Mouse (Mus musculus) myocyte (in vitro differentiated cells): ENCODE results near the gene Prkg1. TPM values are rescaled to one million over a fixed set of nuclear protein-coding genes. Genes with fewer than 3 reads are reported as not detected.

Experiments
- H3K27me3 ChIP-seq: one replicate; pipeline ENCODE4 v1.6.1; 2011; ENCODE audit not compliant: control insufficient read depth, insufficient read depth, insufficient read length
- H3K36me3 ChIP-seq: one replicate; pipeline ENCODE4 v1.6.1; 2011; ENCODE audit not compliant: control insufficient read depth, insufficient read depth
- H3K4me2 ChIP-seq: one replicate; pipeline ENCODE4 v1.6.1; 2011; ENCODE audit warnings: low read depth, control low read depth
- H3K4me3 ChIP-seq: one replicate; pipeline ENCODE4 v1.5.1; 2011; ENCODE audit warnings: mild to moderate bottlenecking, control low read depth, moderate library complexity
- H3K79me2 ChIP-seq: one replicate; pipeline ENCODE4 v1.6.1; 2011; ENCODE audit not compliant: control insufficient read depth, insufficient read depth
- H3ac ChIP-seq: one replicate; pipeline ENCODE4 v1.6.1; 2011; ENCODE audit not compliant: control insufficient read depth, insufficient read length
- CEBPB ChIP-seq: IDR thresholded peaks from 2 replicates; pipeline ENCODE4 v1.6.1; 2011; ENCODE audit warnings: mild to moderate bottlenecking, moderate library complexity; ENCODE audit not compliant: poor library complexity, insufficient read depth, severe bottlenecking
- E2F4 ChIP-seq: IDR thresholded peaks from one replicate; pipeline ENCODE4 v1.6.1; 2011; ENCODE audit warnings: mild to moderate bottlenecking, control low read depth, moderate library complexity; ENCODE audit not compliant: insufficient read depth
- MAX ChIP-seq: IDR thresholded peaks from one replicate; pipeline ENCODE4 v1.6.1; 2011; ENCODE audit warnings: low read depth, mild to moderate bottlenecking, control low read depth
- MYOD1 ChIP-seq, 3 experiments: IDR thresholded peaks; one replicate each; pipeline ENCODE4 v1.6.1; 2011; ENCODE audit warnings: control low read depth in 2 of 3, low read depth in 2 of 3, mild to moderate bottlenecking in 2 of 3, moderate library complexity in 1 of 3; ENCODE audit not compliant: insufficient read length in 2 of 3, control insufficient read depth in 1 of 3
- MYOG ChIP-seq, 3 experiments: IDR thresholded peaks; one replicate each; pipeline ENCODE4 v1.6.1; 2011; ENCODE audit warnings: control low read depth in 2 of 3, low read depth in 2 of 3, mild to moderate bottlenecking in 2 of 3; ENCODE audit not compliant: insufficient read length in 2 of 3, control insufficient read depth in 1 of 3, insufficient read depth in 1 of 3
- POLR2A ChIP-seq: IDR thresholded peaks from one replicate; pipeline ENCODE4 v1.6.1; 2011; ENCODE audit warnings: low read depth, mild to moderate bottlenecking, control low read depth, moderate library complexity; ENCODE audit not compliant: insufficient read length
- POLR2AphosphoS2 ChIP-seq: IDR thresholded peaks from one replicate; pipeline ENCODE4 v1.6.1; 2011; ENCODE audit warnings: low read depth, control low read depth; ENCODE audit not compliant: insufficient read length
- REST ChIP-seq: IDR thresholded peaks from one replicate; pipeline ENCODE4 v1.6.1; 2011; ENCODE audit warnings: mild to moderate bottlenecking, control low read depth, moderate library complexity; ENCODE audit not compliant: insufficient read depth, insufficient read length
- SRF ChIP-seq: IDR thresholded peaks from one replicate; pipeline ENCODE4 v1.6.1; 2011; ENCODE audit warnings: low read depth; ENCODE audit not compliant: control insufficient read depth, insufficient read length
- TCF12 ChIP-seq: IDR thresholded peaks from one replicate; pipeline ENCODE4 v1.6.1; 2011; ENCODE audit warnings: mild to moderate bottlenecking, control low read depth; ENCODE audit not compliant: poor library complexity, insufficient read depth, severe bottlenecking
- TCF3 ChIP-seq: IDR thresholded peaks from one replicate; pipeline ENCODE4 v1.6.1; 2011; ENCODE audit warnings: low read depth, control low read depth; ENCODE audit not compliant: insufficient read length
- USF1 ChIP-seq: IDR thresholded peaks from one replicate; pipeline ENCODE4 v1.6.1; 2011; ENCODE audit warnings: low read depth, mild to moderate bottlenecking, control low read depth, moderate library complexity
- polyA plus RNA-seq: library from polyadenylated mRNA; unstranded; fragments of >200 nt; fragmentation: generic; extraction: Trizol; gene quantifications from one replicate; pipeline ENCODE4 v1.2.1, GENCODE M21; 2012; ENCODE audit warnings: missing spikeins

The Prkg1 gene
- polyA plus RNA-seq, 1 experiment, result 1.7 TPM

- no peak overlapping the region for H3ac ChIP-seq
- H3K36me3 ChIP-seq, result no peaks in the 10 kb centered on the region
- H3K79me2 ChIP-seq, result no peaks in the 10 kb centered on the region
- H3K27me3 ChIP-seq, result no peaks in the 10 kb centered on the region
- no peak overlapping the region for H3K4me3 ChIP-seq
- H3K4me2 ChIP-seq, result no peak overlapping the region
- TF ChIP-seq TCF12 (no peak), MAX (no peak), MYOG (IDR thresholded peaks at IDR 0.05; ENCODE audit: control insufficient read depth in 1 of 3, insufficient read depth in 1 of 3, insufficient read length in 2 of 3, low read depth in 2 of 3) (no peak), SRF (no peak), POLR2A (no peak), MYOD1 (IDR thresholded peaks at IDR 0.05; ENCODE audit: control insufficient read depth in 1 of 3, insufficient read length in 2 of 3, low read depth in 2 of 3) (peak in 1 of 3 experiments; percentile 10)
Measured at GRCm38 (mm10) chr19:31136316-31136715, 628.5 kb downstream of the Prkg1 start.

- Histone ChIP-seq H3ac (no peak overlapping the region), H3K4me2 (no peak overlapping the region), H3K27me3 (no peaks in the 10 kb centered on the region), H3K36me3 (no peaks in the 10 kb centered on the region), H3K79me2 (no peaks in the 10 kb centered on the region), H3K4me3 (no peak overlapping the region)
- TF ChIP-seq CEBPB (no peak), E2F4 (no peak), TCF3 (no peak), TCF12 (no peak), MYOG (IDR thresholded peaks at IDR 0.05; ENCODE audit: control insufficient read depth in 1 of 3, insufficient read depth in 1 of 3, insufficient read length in 2 of 3, low read depth in 2 of 3) (no peak)
Measured at GRCm38 (mm10) chr19:31132614-31133013, 632.2 kb downstream of the Prkg1 start.

- TF ChIP-seq SRF (peak; percentile 30), POLR2AphosphoS2 (no peak), MYOG (IDR thresholded peaks at IDR 0.05; ENCODE audit: control insufficient read depth in 1 of 3, insufficient read depth in 1 of 3, insufficient read length in 2 of 3, low read depth in 2 of 3) (peak in 2 of 3 experiments; percentile 26 to 65), E2F4 (no peak), MYOD1 (IDR thresholded peaks at IDR 0.05; ENCODE audit: control insufficient read depth in 1 of 3, insufficient read length in 2 of 3, low read depth in 2 of 3) (peak; percentile 62 to 81 (median 79))
- H3K36me3 ChIP-seq, result no peaks in the 10 kb centered on the region
Measured at GRCm38 (mm10) chr19:31124628-31125027, 640.2 kb downstream of the Prkg1 start.

GRCm38 (mm10) chr19:31114690-31115089 is 650.1 kb downstream of the Prkg1 start:
- TF ChIP-seq E2F4 (no peak), TCF12 (no peak), CEBPB (no peak), SRF (no peak), MYOD1 (IDR thresholded peaks at IDR 0.05; ENCODE audit: control insufficient read depth in 1 of 3, insufficient read length in 2 of 3, low read depth in 2 of 3) (no peak), POLR2AphosphoS2 (no peak), MYOG (IDR thresholded peaks at IDR 0.05; ENCODE audit: control insufficient read depth in 1 of 3, insufficient read depth in 1 of 3, insufficient read length in 2 of 3, low read depth in 2 of 3) (no peak), POLR2A (no peak), USF1 (no peak), MAX (no peak), REST (no peak), TCF3 (no peak)
- Histone ChIP-seq H3K36me3 (no peaks in the 10 kb centered on the region), H3ac (no peak overlapping the region), H3K4me2 (no peak overlapping the region), H3K4me3 (no peak overlapping the region), H3K27me3 (no peaks in the 10 kb centered on the region), H3K79me2 (no peaks in the 10 kb centered on the region)

More at GRCm38 (mm10) chr19:31124628-31125027, 640.2 kb downstream of the Prkg1 start:
- Histone ChIP-seq H3K79me2 (no peaks in the 10 kb centered on the region), H3K4me3 (no peak overlapping the region), H3K27me3 (no peaks in the 10 kb centered on the region), H3K4me2 (no peak overlapping the region), H3ac (no peak overlapping the region)

- H3ac ChIP-seq, result no peak overlapping the region
- H3K4me2 ChIP-seq, result no peak overlapping the region
- no peaks in the 10 kb centered on the region for H3K36me3 ChIP-seq
- no peaks in the 10 kb centered on the region for H3K79me2 ChIP-seq
- TF ChIP-seq CEBPB, result no peak
- peak in 1 of 3 experiments; percentile 37 for TF ChIP-seq MYOD1 (IDR thresholded peaks at IDR 0.05; ENCODE audit: control insufficient read depth in 1 of 3, insufficient read length in 2 of 3, low read depth in 2 of 3)
- TF ChIP-seq MAX, result no peak
- TF ChIP-seq MYOG (IDR thresholded peaks at IDR 0.05; ENCODE audit: control insufficient read depth in 1 of 3, insufficient read depth in 1 of 3, insufficient read length in 2 of 3, low read depth in 2 of 3), result peak in 1 of 3 experiments; percentile 40
- H3K4me3 ChIP-seq, result no peak overlapping the region
- no peaks in the 10 kb centered on the region for H3K27me3 ChIP-seq
Measured at GRCm38 (mm10) chr19:31106835-31107554, 657.8 kb downstream of the Prkg1 start.
